Mouse (Mus musculus) heart, adult 18-20 months (tissue): ENCODE measurements around the gene Tle3. TPM values are rescaled to one million over a fixed set of nuclear protein-coding genes. Genes with fewer than 3 reads are reported as not detected.

Experiments used
- DNase-seq, 2 experiments: peaks; one replicate each; pipeline ENCODE4 v3.0.0; 2021 to 2022; ENCODE audit warnings: mixed read lengths in 1 of 2
- total RNA-seq, 2 experiments: library from RNA; stranded (reverse); gene quantifications; 2 replicates each; pipeline ENCODE4 v1.2.3; 2021

Gene Tle3
- total RNA-seq, 2 experiments from 2014 or later, result 15.2 to 21.9 TPM

- DNase-seq, result peak; percentile 74 to 87
Observed at GRCm38 (mm10) chr9:61435191-61435989, 63.2 kb downstream of the Tle3 start.

GRCm38 (mm10) chr9:61436104-61436503, 63.9 kb downstream of the Tle3 start:
- DNase-seq, result peak in 1 of 2 experiments; percentile 29

GRCm38 (mm10) chr9:61436761-61437160, 64.6 kb downstream of the Tle3 start:
- no peak for DNase-seq

GRCm38 (mm10) chr9:61439092-61439491, 66.9 kb downstream of the Tle3 start:
- no peak for DNase-seq

GRCm38 (mm10) chr9:61439979-61440378, 67.8 kb downstream of the Tle3 start:
- DNase-seq, result no peak

GRCm38 (mm10) chr9:61441206-61441913, 69.2 kb downstream of the Tle3 start:
- DNase-seq, result peak in 1 of 2 experiments; percentile 37

- peak; percentile 54 for DNase-seq
Observed at GRCm38 (mm10) chr9:61442951-61443630, 70.9 kb downstream of the Tle3 start.

- DNase-seq, result no peak
Observed at GRCm38 (mm10) chr9:61445151-61445550, 73.0 kb downstream of the Tle3 start.

GRCm38 (mm10) chr9:61445711-61446222, 73.6 kb downstream of the Tle3 start:
- peak; percentile 48 to 77 for DNase-seq

- no peak for DNase-seq
Observed at GRCm38 (mm10) chr9:61446965-61447364, 74.8 kb downstream of the Tle3 start.

- no peak for DNase-seq
Observed at GRCm38 (mm10) chr9:61449363-61449904, 77.3 kb downstream of the Tle3 start.

GRCm38 (mm10) chr9:61452081-61452480, 79.9 kb downstream of the Tle3 start:
- DNase-seq, result no peak

- peak; percentile 67 to 88 for DNase-seq
Observed at GRCm38 (mm10) chr9:61455861-61456261, 83.7 kb downstream of the Tle3 start.

GRCm38 (mm10) chr9:61456441-61457161, 84.4 kb downstream of the Tle3 start:
- no peak for DNase-seq

GRCm38 (mm10) chr9:61457162-61457523, 85.0 kb downstream of the Tle3 start:
- no peak for DNase-seq

GRCm38 (mm10) chr9:61461859-61462258, 89.7 kb downstream of the Tle3 start:
- no peak for DNase-seq

GRCm38 (mm10) chr9:61467436-61467835, 95.3 kb downstream of the Tle3 start:
- DNase-seq, result no peak
